Mouse (Mus musculus) limb, embryonic 14.5 days (tissue): Measurements from ENCODE around the gene Rbfox3. TPM values are rescaled to one million over a fixed set of nuclear protein-coding genes. Genes with fewer than 3 reads are reported as not detected.

Experiments
- ATAC-seq: fragments of 200-750 bp; cut with Nextera tagmentation; 2 replicates; pipeline ENCODE4 v1.8.0; 2017; ENCODE audit warnings: low read depth, moderate number of reproducible peaks, moderate TSS enrichment; ENCODE audit not compliant: low FRiP score
- DNase-seq: peaks from one replicate; pipeline ENCODE4 v3.0.0-alpha.2; 2015; ENCODE audit warnings: low spot score
- H3K27ac ChIP-seq: fragments of 300-500 bp; sonication (generic); replicated peaks from 2 replicates; pipeline ENCODE4 v1.5.1; 2014; ENCODE audit warnings: low read depth, mild to moderate bottlenecking, low read length, moderate library complexity, mixed read lengths
- H3K27me3 ChIP-seq: fragments of 300-500 bp; sonication (generic); 2 replicates; pipeline ENCODE4 v1.6.1; 2014; ENCODE audit warnings: low read length, mixed read lengths; ENCODE audit not compliant: control insufficient read depth, insufficient read depth
- H3K36me3 ChIP-seq: fragments of 300-500 bp; sonication (generic); 2 replicates; pipeline ENCODE4 v1.6.1; 2014; ENCODE audit warnings: mild to moderate bottlenecking, low read length, moderate library complexity, mixed read lengths; ENCODE audit not compliant: control insufficient read depth, insufficient read depth
- H3K4me1 ChIP-seq: fragments of 300-500 bp; sonication (generic); 2 replicates; pipeline ENCODE4 v1.6.1; 2014; ENCODE audit warnings: antibody characterized with exemption, low read length, mixed read lengths; ENCODE audit not compliant: control insufficient read depth, insufficient read depth
- H3K4me2 ChIP-seq: fragments of 300-500 bp; sonication (generic); replicated peaks from 2 replicates; pipeline ENCODE4 v1.6.1; 2014; ENCODE audit warnings: low read depth, mild to moderate bottlenecking, low read length, moderate library complexity; ENCODE audit not compliant: severe bottlenecking
- H3K4me3 ChIP-seq: fragments of 300-500 bp; sonication (generic); replicated peaks from 2 replicates; pipeline ENCODE4 v1.5.1; 2014; ENCODE audit warnings: low read length
- H3K9ac ChIP-seq: fragments of 300-500 bp; sonication (generic); 2 replicates; pipeline ENCODE4 v1.6.1; 2014; ENCODE audit warnings: mild to moderate bottlenecking, low read depth, low read length, moderate library complexity; ENCODE audit not compliant: severe bottlenecking
- H3K9me3 ChIP-seq: fragments of 300-500 bp; sonication (generic); 2 replicates; pipeline ENCODE4 v1.6.1; 2016; ENCODE audit warnings: low read length; ENCODE audit not compliant: control insufficient read depth
- POLR2A ChIP-seq: fragments of 200-500 bp; IDR thresholded peaks from 2 replicates; pipeline ENCODE4 v1.8.0; 2012; ENCODE audit warnings: inconsistent platforms, mild to moderate bottlenecking, moderate library complexity, borderline replicate concordance; ENCODE audit not compliant: insufficient read depth, insufficient read length; ENCODE audit errors: extremely low read depth
- WGBS: fragments of 180-500 bp; shearing (Covaris S2); extraction: QIAGEN DNeasy Blood & Tissue Kit; methylation state at CpG from one replicate; pipeline ENCODE4 v1.1.7; 2014; 5-methylcytosine and 5-hydroxymethylcytosine counted together
- polyA plus RNA-seq, 2 experiments: library from polyadenylated mRNA; depleted of rRNA in 1 of 2; stranded (reverse) in 1 of 2; unstranded in 1 of 2; fragments of >200 nt; fragmentation: Nextera tagmentation in 1 of 2; extraction: Ambion mirVana in 1 of 2; gene quantifications; 2 replicates each; pipeline versions ENCODE4 v1.2.1 to v1.2.3; 2012 to 2014

The Rbfox3 gene
- polyA plus RNA-seq, 2 experiments, result 0.43 to 0.44 TPM

- Histone ChIP-seq H3K4me1 (no peaks in the 10 kb centered on the region), H3K27ac (no peak overlapping the region), H3K9me3 (no peaks in the 10 kb centered on the region), H3K4me2 (no peak overlapping the region), H3K4me3 (no peak overlapping the region), H3K36me3 (no peaks in the 10 kb centered on the region), H3K27me3 (no peaks in the 10 kb centered on the region), H3K9ac (no peak overlapping the region)
- DNase-seq, result peak; percentile 92
- WGBS, result 3% methylated on average over 14 of the region's 15 CpGs
- peak; percentile 44; the same call in 1 of the 2 replicates for ATAC-seq
- TF ChIP-seq POLR2A, result no peak
Measured at GRCm38 (mm10) chr11:118584826-118585225, 326.6 kb downstream of the Rbfox3 start.

- WGBS, result 91% methylated on average over 1 of the region's 1 CpGs
- no peaks in the 10 kb centered on the region for H3K36me3 ChIP-seq
- H3K4me3 ChIP-seq, result no peak overlapping the region
- ATAC-seq (no peak), DNase-seq (no peak)
- H3K27me3 ChIP-seq, result no peaks in the 10 kb centered on the region
- H3K9ac ChIP-seq, result no peak overlapping the region
- no peaks in the 10 kb centered on the region for H3K9me3 ChIP-seq
- no peak for TF ChIP-seq POLR2A
- no peaks in the 10 kb centered on the region for H3K4me1 ChIP-seq
- H3K4me2 ChIP-seq, result no peak overlapping the region
- H3K27ac ChIP-seq, result no peak overlapping the region
Measured at GRCm38 (mm10) chr11:118583989-118584388, 327.4 kb downstream of the Rbfox3 start.

- Histone ChIP-seq H3K27me3 (no peaks in the 10 kb centered on the region), H3K4me2 (no peak overlapping the region), H3K27ac (no peak overlapping the region), H3K9me3 (no peaks in the 10 kb centered on the region), H3K4me1 (no peaks in the 10 kb centered on the region), H3K9ac (no peak overlapping the region), H3K4me3 (no peak overlapping the region), H3K36me3 (no peaks in the 10 kb centered on the region)
- no peak for TF ChIP-seq POLR2A
- WGBS, result 84% methylated on average over 8 of the region's 8 CpGs
- no peak for DNase-seq
- ATAC-seq, result no peak
Measured at GRCm38 (mm10) chr11:118583573-118583972, 327.8 kb downstream of the Rbfox3 start.

- Histone ChIP-seq H3K4me1 (no peaks in the 10 kb centered on the region), H3K36me3 (no peaks in the 10 kb centered on the region), H3K4me2 (no peak overlapping the region), H3K9me3 (no peaks in the 10 kb centered on the region), H3K4me3 (no peak overlapping the region), H3K27me3 (no peaks in the 10 kb centered on the region), H3K27ac (no peak overlapping the region), H3K9ac (no peak overlapping the region)
- ATAC-seq, result no peak
- no peak for DNase-seq
- WGBS, result 45% methylated on average over 4 of the region's 4 CpGs
- no peak for TF ChIP-seq POLR2A
Measured at GRCm38 (mm10) chr11:118581019-118581418, 330.4 kb downstream of the Rbfox3 start.

- no peak for TF ChIP-seq POLR2A
- ATAC-seq, result no peak
Measured at GRCm38 (mm10) chr11:118579622-118580021, 331.8 kb downstream of the Rbfox3 start.

GRCm38 (mm10) chr11:118577271-118577670 lies 334.1 kb downstream of the Rbfox3 start:
- Histone ChIP-seq H3K9ac (no peak overlapping the region), H3K9me3 (no peaks in the 10 kb centered on the region), H3K27me3 (peaks cover 4% of the 10 kb centered on the region), H3K4me2 (no peak overlapping the region), H3K27ac (no peak overlapping the region), H3K36me3 (no peaks in the 10 kb centered on the region), H3K4me3 (no peak overlapping the region), H3K4me1 (no peaks in the 10 kb centered on the region)
- ATAC-seq, result no peak
- 62% methylated on average over 15 of the region's 15 CpGs for WGBS
- no peak for TF ChIP-seq POLR2A
- no peak for DNase-seq

More at GRCm38 (mm10) chr11:118579622-118580021, 331.8 kb downstream of the Rbfox3 start:
- Histone ChIP-seq H3K4me3 (no peak overlapping the region), H3K9ac (no peak overlapping the region), H3K9me3 (no peaks in the 10 kb centered on the region), H3K4me1 (no peaks in the 10 kb centered on the region), H3K27me3 (no peaks in the 10 kb centered on the region), H3K27ac (no peak overlapping the region), H3K4me2 (no peak overlapping the region), H3K36me3 (no peaks in the 10 kb centered on the region)
- no peak for DNase-seq
- WGBS, result 79% methylated on average over 8 of the region's 8 CpGs
